Mouse (Mus musculus) adrenal gland (tissue): ENCODE measurements around the gene Ctsm.
"Not testable (repeated sequence)": the region's sequence is repeated elsewhere in the genome, so short reads cannot be mapped to it uniquely, and the experiment has no call there.

Source experiments
- intact Hi-C: fragments of 180-260 bp; cut with DNase I; formaldehyde crosslinking; loops from one replicate; pipeline ENCODE4 v1.15.1; 2025
- long read RNA-seq, 2 experiments: library from polyadenylated mRNA; unstranded; transcript quantifications; one replicate each; pipeline ENCODE4 v2.0.0; 2020; ENCODE audit warnings: borderline replicate concordance in 1 of 2; ENCODE audit not compliant: insufficient replicate concordance in 1 of 2

Ctsm gene
- long read RNA-seq, experiment 1, result 0 reads
- long read RNA-seq, experiment 2, result 0 reads

- intact Hi-C loops, result no loop called here
These were observed at the start of gene Ctsm for GRCm38 (mm10) chr13:61541631-61542030. Gene Ctsm, minus strand, starts transcription at chr13:61541839.

GRCm38 (mm10) chr13:61570027-61570426 lies 28.4 kb upstream of the Ctsm start, which contains the start of gene Cts3:
Gene Cts3, minus strand, starts transcription at chr13:61570127.
- intact Hi-C loops, result no loop called here

- intact Hi-C loops, result not testable (repeated sequence)
These were observed 26.4 kb upstream of the Ctsm start, which contains the start of gene Gm49352 for GRCm38 (mm10) chr13:61568074-61568473. Gene Gm49352, minus strand, starts transcription at chr13:61568174.
